18 mouse cellular contexts compared by ENCODE assay signal in genomic region chr12:5107795-5108194, GRCm38 (mm10).
DNase-seq lines count a peak whose midpoint lies in the region; ATAC-seq and TF ChIP-seq lines count a peak whose summit lies in the region.
"Had no signal": no experiment of that assay in that cellular context is flagged by ENCODE, and none has a peak within 500 bp of the region (broad histone marks: within the 10 kb centered on the region; RNA-seq: fewer than 3 reads in every experiment).

No protein-coding gene starts in this region.

- peak overlapping the region; percentile 69 for H3K27ac ChIP-seq in hindbrain, embryonic 13.5 days
- H3K27ac ChIP-seq in hindbrain, embryonic 10.5 days = no peak overlapping the region
- H3K27ac ChIP-seq in kidney, embryonic 15.5 days = 0 out of 2 replicates have a peak overlapping the region, but pooled peaks have one; percentile 28
- H3K27ac ChIP-seq in midbrain, embryonic 14.5 days (replicated peaks; ENCODE audit: low read depth, low read length) = peak overlapping the region; percentile 52; the same call in 1 of the 2 replicates
- no peak overlapping the region for H3K27ac ChIP-seq in midbrain, postnatal 0 days (ENCODE audit: low read depth, low read length)
- H3K27ac ChIP-seq in limb, embryonic 14.5 days (replicated peaks; ENCODE audit: low read depth, low read length) = no peak overlapping the region
- H3K27ac ChIP-seq: forebrain, embryonic 15.5 days; heart, embryonic 13.5 days had no signal

- peaks cover 16% of the 10 kb centered on the region for H3K4me1 ChIP-seq in hindbrain, embryonic 13.5 days (replicated peaks)
- no peaks in the 10 kb centered on the region for H3K4me1 ChIP-seq in hindbrain, embryonic 10.5 days (replicated peaks)
- 0 out of 2 replicates have a peak, but pooled peaks cover 8% of the 10 kb centered on the region for H3K4me1 ChIP-seq in kidney, embryonic 15.5 days
- peaks cover 4% of the 10 kb centered on the region; the same call in 1 of the 2 replicates for H3K4me1 ChIP-seq in midbrain, embryonic 14.5 days (ENCODE audit: control insufficient read depth, insufficient read depth, low read length)
- H3K4me1 ChIP-seq in midbrain, postnatal 0 days (ENCODE audit: insufficient read depth, low read length) = no peaks in the 10 kb centered on the region; the same call in 1 of the 2 replicates
- H3K4me1 ChIP-seq in limb, embryonic 14.5 days (ENCODE audit: control insufficient read depth, insufficient read depth, low read length) = no peaks in the 10 kb centered on the region
- H3K4me1 ChIP-seq: forebrain, embryonic 15.5 days had no signal

- no peak overlapping the region for H3K4me2 ChIP-seq in hindbrain, embryonic 13.5 days
- no peak overlapping the region for H3K4me2 ChIP-seq in kidney, embryonic 15.5 days
- H3K4me2 ChIP-seq in midbrain, embryonic 14.5 days (ENCODE audit: low read length) = no peak overlapping the region
- no peak overlapping the region for H3K4me2 ChIP-seq in midbrain, postnatal 0 days (ENCODE audit: low read depth, low read length, poor library complexity, severe bottlenecking)
- H3K4me2 ChIP-seq in limb, embryonic 14.5 days (replicated peaks; ENCODE audit: low read depth, low read length, severe bottlenecking) = no peak overlapping the region
- H3K4me2 ChIP-seq: forebrain, embryonic 15.5 days; heart, embryonic 13.5 days had no signal

- DNase-seq in hindbrain, embryonic 10.5 days (ENCODE audit: low spot score) = no peak
- DNase-seq in kidney, postnatal 25 days = no peak
- no peak for DNase-seq in midbrain, embryonic 14.5 days
- DNase-seq in midbrain, postnatal 0 days (ENCODE audit: low spot score) = no peak
- no peak for DNase-seq in limb, embryonic 14.5 days (ENCODE audit: low spot score)
- DNase-seq: adrenal gland, postnatal 25 days; cerebellum, adult 18-20 months; cerebellum, adult 9-11 months; cerebellum, postnatal 36 days; gastrocnemius, postnatal 36 days; heart, adult 11 months; heart, postnatal 36 days had no signal

- no peak for TF ChIP-seq POLR2A in limb, embryonic 14.5 days (IDR thresholded peaks at IDR 0.05; ENCODE audit: borderline replicate concordance, extremely low read depth, insufficient read depth, insufficient read length)

- no peak for ATAC-seq in hindbrain, embryonic 13.5 days (ENCODE audit: low FRiP score)
- peak; percentile 43 for ATAC-seq in kidney, embryonic 15.5 days (replicated peaks; ENCODE audit: low FRiP score)
- no peak for ATAC-seq in midbrain, embryonic 14.5 days (ENCODE audit: low FRiP score, low TSS enrichment)
- no peak for ATAC-seq in midbrain, postnatal 0 days (ENCODE audit: low FRiP score)
- ATAC-seq in limb, embryonic 14.5 days (ENCODE audit: low FRiP score, low read depth) = peak; percentile 54
- ATAC-seq: activated CD4-positive, CD25-positive, alpha-beta regulatory T cell, adult 4 months; forebrain, embryonic 15.5 days had no signal

- H3K36me3 ChIP-seq in hindbrain, embryonic 13.5 days = peaks cover 9% of the 10 kb centered on the region; the same call in 1 of the 2 replicates
- H3K36me3 ChIP-seq in hindbrain, embryonic 10.5 days = no peaks in the 10 kb centered on the region
- H3K36me3 ChIP-seq in kidney, embryonic 15.5 days = no peaks in the 10 kb centered on the region
- peaks cover 9% of the 10 kb centered on the region for H3K36me3 ChIP-seq in midbrain, embryonic 14.5 days (ENCODE audit: control insufficient read depth, insufficient read depth, low read length)
- no peaks in the 10 kb centered on the region for H3K36me3 ChIP-seq in midbrain, postnatal 0 days (ENCODE audit: insufficient read depth, low read length)
- H3K36me3 ChIP-seq in limb, embryonic 14.5 days (ENCODE audit: control insufficient read depth, insufficient read depth, low read length) = 0 out of 2 replicates have a peak, but pooled peaks cover 11% of the 10 kb centered on the region
- H3K36me3 ChIP-seq: forebrain, embryonic 15.5 days; heart, embryonic 13.5 days had no signal

- no peaks in the 10 kb centered on the region for H3K27me3 ChIP-seq in hindbrain, embryonic 13.5 days
- no peaks in the 10 kb centered on the region for H3K27me3 ChIP-seq in hindbrain, embryonic 10.5 days (ENCODE audit: insufficient read depth, poor library complexity, severe bottlenecking)
- H3K27me3 ChIP-seq in kidney, embryonic 15.5 days = no peaks in the 10 kb centered on the region
- H3K27me3 ChIP-seq in midbrain, embryonic 14.5 days (ENCODE audit: control insufficient read depth, insufficient read depth, low read length) = no peaks in the 10 kb centered on the region
- no peaks in the 10 kb centered on the region for H3K27me3 ChIP-seq in midbrain, postnatal 0 days (ENCODE audit: insufficient read depth, low read length)
- H3K27me3 ChIP-seq in limb, embryonic 14.5 days (ENCODE audit: control insufficient read depth, insufficient read depth, low read length) = no peaks in the 10 kb centered on the region
- H3K27me3 ChIP-seq: forebrain, embryonic 15.5 days; heart, embryonic 13.5 days; Patski had no signal

- H3K9ac ChIP-seq in hindbrain, embryonic 13.5 days = no peak overlapping the region
- H3K9ac ChIP-seq in kidney, embryonic 15.5 days = no peak overlapping the region
- no peak overlapping the region for H3K9ac ChIP-seq in midbrain, embryonic 14.5 days (replicated peaks; ENCODE audit: low read length)
- H3K9ac ChIP-seq in midbrain, postnatal 0 days (replicated peaks; ENCODE audit: low read length, poor library complexity, severe bottlenecking) = no peak overlapping the region
- no peak overlapping the region for H3K9ac ChIP-seq in limb, embryonic 14.5 days (ENCODE audit: low read depth, low read length, severe bottlenecking)
- H3K9ac ChIP-seq: forebrain, embryonic 15.5 days; heart, embryonic 13.5 days had no signal

- no peak overlapping the region for H3K4me3 ChIP-seq in hindbrain, embryonic 13.5 days
- no peak overlapping the region for H3K4me3 ChIP-seq in hindbrain, embryonic 10.5 days
- H3K4me3 ChIP-seq in kidney, embryonic 15.5 days (replicated peaks) = no peak overlapping the region
- H3K4me3 ChIP-seq in midbrain, embryonic 14.5 days (replicated peaks; ENCODE audit: low read depth, low read length) = no peak overlapping the region
- H3K4me3 ChIP-seq in midbrain, postnatal 0 days (ENCODE audit: low read depth, low read length) = no peak overlapping the region
- H3K4me3 ChIP-seq in limb, embryonic 14.5 days (replicated peaks; ENCODE audit: low read length) = no peak overlapping the region
- H3K4me3 ChIP-seq: forebrain, embryonic 15.5 days; heart, embryonic 13.5 days had no signal

- 68% methylated on average over 2 of the region's 2 CpGs for WGBS in hindbrain, embryonic 13.5 days
- 71% methylated on average over 2 of the region's 2 CpGs for WGBS in hindbrain, embryonic 10.5 days
- 20% methylated on average over 2 of the region's 2 CpGs for WGBS in kidney, embryonic 15.5 days
- 61% methylated on average over 2 of the region's 2 CpGs for WGBS in midbrain, embryonic 14.5 days
- WGBS in midbrain, postnatal 0 days = 59% methylated on average over 2 of the region's 2 CpGs
- WGBS in limb, embryonic 14.5 days = 31% methylated on average over 2 of the region's 2 CpGs

- no peak for TF ChIP-seq CTCF in midbrain, postnatal 0 days (IDR thresholded peaks at IDR 0.05)

- H3K9me3 ChIP-seq in hindbrain, embryonic 13.5 days = no peaks in the 10 kb centered on the region
- no peaks in the 10 kb centered on the region for H3K9me3 ChIP-seq in hindbrain, embryonic 10.5 days
- no peaks in the 10 kb centered on the region for H3K9me3 ChIP-seq in kidney, embryonic 15.5 days (replicated peaks)
- no peaks in the 10 kb centered on the region for H3K9me3 ChIP-seq in midbrain, embryonic 14.5 days (ENCODE audit: control insufficient read depth, low read length)
- no peaks in the 10 kb centered on the region for H3K9me3 ChIP-seq in midbrain, postnatal 0 days (ENCODE audit: low read length)
- H3K9me3 ChIP-seq in limb, embryonic 14.5 days (ENCODE audit: control insufficient read depth, low read length) = no peaks in the 10 kb centered on the region
- H3K9me3 ChIP-seq: forebrain, embryonic 15.5 days; heart, embryonic 13.5 days had no signal

Comparison
In these comparisons a context has a peak if more than half of its experiments do, and no peak if none do; other contexts are left out.
1. H3K27ac ChIP-seq: peak in hindbrain, embryonic 13.5 days (single experiment), kidney, embryonic 15.5 days (single experiment) and midbrain, embryonic 14.5 days (single experiment); none in hindbrain, embryonic 10.5 days (single experiment), midbrain, postnatal 0 days (single experiment) and limb, embryonic 14.5 days (single experiment).
2. ATAC-seq: peak in kidney, embryonic 15.5 days (single experiment) and limb, embryonic 14.5 days (single experiment); none in hindbrain, embryonic 13.5 days (single experiment), midbrain, embryonic 14.5 days (single experiment) and midbrain, postnatal 0 days (single experiment).